Mouse (Mus musculus): ENCODE measurements around the gene Get4. TPM values are rescaled to one million over a fixed set of nuclear protein-coding genes. Genes with fewer than 3 reads are reported as not detected.
A peak's percentile ranks its signal among the peaks of the same experiment; 100 is the strongest.

Gene Get4
- polyA plus RNA-seq, 1 experiment from 2014 or later, result 109 TPM

GRCm38 (mm10) chr5:139258371-139259035 is 6.4 kb downstream of the Get4 start:
- no peak overlapping the region for H3K4me2 ChIP-seq (ENCODE audit: low read depth, low read length)
- H3K36me3 ChIP-seq (ENCODE audit: control insufficient read depth, insufficient read depth, low read length), result 0 out of 2 replicates have a peak, but pooled peaks cover 11% of the 10 kb centered on the region
- peaks cover 6% of the 10 kb centered on the region for H3K4me1 ChIP-seq (ENCODE audit: control insufficient read depth, insufficient read depth, low read length)
- H3K9me3 ChIP-seq (ENCODE audit: control insufficient read depth, low read length), result no peaks in the 10 kb centered on the region
- ATAC-seq (ENCODE audit: low read depth), result no peak
- no peaks in the 10 kb centered on the region for H3K27me3 ChIP-seq (ENCODE audit: control insufficient read depth, insufficient read depth, low read length)
- 93% methylated on average over 8 of the region's 8 CpGs for WGBS
- H3K27ac ChIP-seq (ENCODE audit: low read depth, low read length), result no peak overlapping the region
- no peak overlapping the region for H3K4me3 ChIP-seq (ENCODE audit: low read depth, low read length)
- H3K9ac ChIP-seq (replicated peaks; ENCODE audit: low read depth, low read length), result no peak overlapping the region

GRCm38 (mm10) chr5:139259853-139260252 is 7.7 kb downstream of the Get4 start:
- Histone ChIP-seq H3K4me3 (ENCODE audit: low read depth, low read length) (no peak overlapping the region), H3K9me3 (ENCODE audit: control insufficient read depth, low read length) (no peaks in the 10 kb centered on the region), H3K4me1 (ENCODE audit: control insufficient read depth, insufficient read depth, low read length) (no peaks in the 10 kb centered on the region), H3K36me3 (ENCODE audit: control insufficient read depth, insufficient read depth, low read length) (peaks cover 23% of the 10 kb centered on the region; the same call in 1 of the 2 replicates), H3K27ac (ENCODE audit: low read depth, low read length) (no peak overlapping the region), H3K9ac (replicated peaks; ENCODE audit: low read depth, low read length) (no peak overlapping the region; the same call in 1 of the 2 replicates), H3K27me3 (ENCODE audit: control insufficient read depth, insufficient read depth, low read length) (no peaks in the 10 kb centered on the region), H3K4me2 (ENCODE audit: low read depth, low read length) (no peak overlapping the region)
- ATAC-seq (ENCODE audit: low read depth), result no peak
- WGBS, result 88% methylated on average over 5 of the region's 5 CpGs

GRCm38 (mm10) chr5:139261403-139261802 is 9.3 kb downstream of the Get4 start:
- no peak overlapping the region for H3K4me2 ChIP-seq (ENCODE audit: low read depth, low read length)

GRCm38 (mm10) chr5:139267661-139268060 is 15.5 kb downstream of the Get4 start:
- Histone ChIP-seq H3K36me3 (ENCODE audit: control insufficient read depth, insufficient read depth, low read length) (peaks cover 54% of the 10 kb centered on the region), H3K9ac (replicated peaks; ENCODE audit: low read depth, low read length) (no peak overlapping the region), H3K4me2 (ENCODE audit: low read depth, low read length) (no peak overlapping the region), H3K27me3 (ENCODE audit: control insufficient read depth, insufficient read depth, low read length) (no peaks in the 10 kb centered on the region), H3K27ac (ENCODE audit: low read depth, low read length) (no peak overlapping the region), H3K4me3 (ENCODE audit: low read depth, low read length) (no peak overlapping the region), H3K9me3 (ENCODE audit: control insufficient read depth, low read length) (no peaks in the 10 kb centered on the region), H3K4me1 (ENCODE audit: control insufficient read depth, insufficient read depth, low read length) (no peaks in the 10 kb centered on the region)
- WGBS, result 92% methylated on average over 4 of the region's 4 CpGs
- ATAC-seq (ENCODE audit: low read depth), result no peak

More at GRCm38 (mm10) chr5:139261403-139261802, 9.3 kb downstream of the Get4 start:
- Histone ChIP-seq H3K27ac (ENCODE audit: low read depth, low read length) (no peak overlapping the region), H3K9ac (replicated peaks; ENCODE audit: low read depth, low read length) (no peak overlapping the region), H3K27me3 (ENCODE audit: control insufficient read depth, insufficient read depth, low read length) (no peaks in the 10 kb centered on the region), H3K9me3 (ENCODE audit: control insufficient read depth, low read length) (no peaks in the 10 kb centered on the region), H3K4me3 (ENCODE audit: low read depth, low read length) (no peak overlapping the region), H3K36me3 (ENCODE audit: control insufficient read depth, insufficient read depth, low read length) (peaks cover 36% of the 10 kb centered on the region), H3K4me1 (ENCODE audit: control insufficient read depth, insufficient read depth, low read length) (no peaks in the 10 kb centered on the region)
- ATAC-seq (ENCODE audit: low read depth), result no peak
- WGBS, result 94% methylated on average over 4 of the region's 4 CpGs

- WGBS, result 65% methylated on average over 16 of the region's 16 CpGs
- Histone ChIP-seq H3K4me2 (ENCODE audit: low read depth, low read length) (no peak overlapping the region), H3K27me3 (ENCODE audit: control insufficient read depth, insufficient read depth, low read length) (no peaks in the 10 kb centered on the region), H3K4me3 (ENCODE audit: low read depth, low read length) (no peak overlapping the region), H3K27ac (ENCODE audit: low read depth, low read length) (no peak overlapping the region), H3K4me1 (ENCODE audit: control insufficient read depth, insufficient read depth, low read length) (no peaks in the 10 kb centered on the region), H3K36me3 (ENCODE audit: control insufficient read depth, insufficient read depth, low read length) (peaks cover 26% of the 10 kb centered on the region), H3K9me3 (ENCODE audit: control insufficient read depth, low read length) (no peaks in the 10 kb centered on the region), H3K9ac (replicated peaks; ENCODE audit: low read depth, low read length) (no peak overlapping the region)
- 0 out of 2 replicates have a peak, but pooled peaks have one; percentile 10 for ATAC-seq (ENCODE audit: low read depth)
Observed at GRCm38 (mm10) chr5:139270806-139271521, 18.8 kb downstream of the Get4 start.

GRCm38 (mm10) chr5:139271994-139272554 is 19.9 kb downstream of the Get4 start:
- no peaks in the 10 kb centered on the region for H3K27me3 ChIP-seq (ENCODE audit: control insufficient read depth, insufficient read depth, low read length)
- no peaks in the 10 kb centered on the region for H3K9me3 ChIP-seq (ENCODE audit: control insufficient read depth, low read length)
- no peak overlapping the region for H3K4me3 ChIP-seq (ENCODE audit: low read depth, low read length)
- peaks cover 15% of the 10 kb centered on the region; the same call in 1 of the 2 replicates for H3K36me3 ChIP-seq (ENCODE audit: control insufficient read depth, insufficient read depth, low read length)
- H3K4me2 ChIP-seq (ENCODE audit: low read depth, low read length), result no peak overlapping the region
- no peaks in the 10 kb centered on the region for H3K4me1 ChIP-seq (ENCODE audit: control insufficient read depth, insufficient read depth, low read length)
- no peak overlapping the region for H3K27ac ChIP-seq (ENCODE audit: low read depth, low read length)
- 38% methylated on average over 8 of the region's 8 CpGs for WGBS
- ATAC-seq (ENCODE audit: low read depth), result no peak
- H3K9ac ChIP-seq (replicated peaks; ENCODE audit: low read depth, low read length), result no peak overlapping the region

- no peak overlapping the region for H3K4me3 ChIP-seq (ENCODE audit: low read depth, low read length)
- no peaks in the 10 kb centered on the region for H3K36me3 ChIP-seq (ENCODE audit: control insufficient read depth, insufficient read depth, low read length)
- H3K9me3 ChIP-seq (ENCODE audit: control insufficient read depth, low read length), result no peaks in the 10 kb centered on the region
- no peaks in the 10 kb centered on the region for H3K4me1 ChIP-seq (ENCODE audit: control insufficient read depth, insufficient read depth, low read length)
- WGBS, result 74% methylated on average over 8 of the region's 8 CpGs
- no peak overlapping the region for H3K27ac ChIP-seq (ENCODE audit: low read depth, low read length)
- H3K4me2 ChIP-seq (ENCODE audit: low read depth, low read length), result no peak overlapping the region
- no peak for ATAC-seq (ENCODE audit: low read depth)
- no peak overlapping the region for H3K9ac ChIP-seq (replicated peaks; ENCODE audit: low read depth, low read length)
- no peaks in the 10 kb centered on the region for H3K27me3 ChIP-seq (ENCODE audit: control insufficient read depth, insufficient read depth, low read length)
Observed at GRCm38 (mm10) chr5:139277287-139277686, 25.2 kb downstream of the Get4 start.

GRCm38 (mm10) chr5:139281373-139282112 is 29.4 kb downstream of the Get4 start:
- Histone ChIP-seq H3K27ac (ENCODE audit: low read depth, low read length) (no peak overlapping the region), H3K27me3 (ENCODE audit: control insufficient read depth, insufficient read depth, low read length) (no peaks in the 10 kb centered on the region), H3K9me3 (ENCODE audit: control insufficient read depth, low read length) (no peaks in the 10 kb centered on the region), H3K36me3 (ENCODE audit: control insufficient read depth, insufficient read depth, low read length) (no peaks in the 10 kb centered on the region), H3K9ac (replicated peaks; ENCODE audit: low read depth, low read length) (no peak overlapping the region), H3K4me1 (ENCODE audit: control insufficient read depth, insufficient read depth, low read length) (no peaks in the 10 kb centered on the region), H3K4me3 (ENCODE audit: low read depth, low read length) (no peak overlapping the region), H3K4me2 (ENCODE audit: low read depth, low read length) (no peak overlapping the region)
- WGBS, result 38% methylated on average over 10 of the region's 11 CpGs
- peak; percentile 52; the same call in 1 of the 2 replicates for ATAC-seq (ENCODE audit: low read depth)
